Mouse (Mus musculus): ENCODE measurements around the gene 5730455P16Rik. TPM values are rescaled to one million over a fixed set of nuclear protein-coding genes. Genes with fewer than 3 reads are reported as not detected.
"Not testable (repeated sequence)": the region's sequence is repeated elsewhere in the genome, so short reads cannot be mapped to it uniquely, and the experiment has no call there.

5730455P16Rik gene
- polyA plus RNA-seq (2014; fragmentation: Nextera tagmentation; extraction: Ambion mirVana) = 28.9 and 29.5 TPM in 2 replicates

DNA sequence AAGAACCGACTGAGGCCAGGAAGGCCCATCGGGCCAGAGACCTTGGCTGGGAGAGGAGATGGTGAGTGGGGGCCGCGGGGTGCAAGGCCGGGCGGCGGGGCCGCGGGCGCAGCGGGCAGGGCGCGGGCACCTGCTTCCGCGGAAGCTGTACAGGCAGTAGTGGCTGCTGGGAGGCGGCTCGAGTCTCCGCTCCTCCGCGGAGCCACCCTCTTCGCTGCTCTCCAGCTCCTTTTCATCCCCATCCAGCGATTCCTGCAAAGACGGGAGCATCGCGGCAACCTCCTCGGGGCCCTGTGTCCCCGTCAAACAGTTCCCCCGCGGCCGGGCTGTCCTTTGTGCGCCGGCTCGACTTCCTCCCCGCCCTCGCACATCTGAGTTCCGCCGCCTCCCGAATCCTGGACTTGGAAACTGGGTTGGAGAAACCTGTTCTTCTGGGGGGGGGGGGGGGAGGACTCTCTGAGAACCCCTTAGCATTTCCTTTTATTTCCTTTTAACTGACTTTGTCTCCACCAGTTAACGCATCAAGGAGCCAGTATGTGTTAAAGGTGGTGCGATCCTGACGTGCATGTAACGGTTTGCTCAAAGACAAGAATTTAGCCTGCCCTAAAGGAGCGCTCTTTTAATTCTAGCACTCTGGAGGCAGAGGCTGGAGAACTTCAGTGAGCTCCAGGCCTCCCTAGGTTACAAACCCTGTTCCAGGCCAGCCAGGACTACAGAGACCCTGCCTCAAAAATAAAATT is at the start of gene 5730455P16Rik:
Gene 5730455P16Rik (minus strand): TSS at position 323 of the 740 bp plus-strand sequence.
- WGBS = 3% methylated on average over 34 of the region's 43 CpGs
- Histone ChIP-seq H3K27ac (ENCODE audit: low read depth, low read length) (peak within 1 kb of the TSS; percentile 96), H3K9ac (ENCODE audit: low read length) (peak within 1 kb of the TSS; percentile 99), H3K9me3 (replicated peaks; ENCODE audit: control insufficient read depth, low read length) (no peaks in the 10 kb centered on the region), H3K4me3 (ENCODE audit: low read depth, low read length) (peak within 1 kb of the TSS; percentile 80), H3K27me3 (replicated peaks; ENCODE audit: control insufficient read depth, insufficient read depth, low read length) (no peaks in the 10 kb centered on the region), H3K36me3 (ENCODE audit: control insufficient read depth, insufficient read depth, low read length) (peaks cover 15% of the 10 kb centered on the region), H3K4me2 (ENCODE audit: low read length) (peak within 1 kb of the TSS; percentile 63), H3K4me1 (ENCODE audit: control insufficient read depth, insufficient read depth, low read length) (peaks cover 11% of the 10 kb centered on the region)
- DNase-seq (ENCODE audit: low spot score) (peak; percentile 88), ATAC-seq (peak; percentile 88)

DNA sequence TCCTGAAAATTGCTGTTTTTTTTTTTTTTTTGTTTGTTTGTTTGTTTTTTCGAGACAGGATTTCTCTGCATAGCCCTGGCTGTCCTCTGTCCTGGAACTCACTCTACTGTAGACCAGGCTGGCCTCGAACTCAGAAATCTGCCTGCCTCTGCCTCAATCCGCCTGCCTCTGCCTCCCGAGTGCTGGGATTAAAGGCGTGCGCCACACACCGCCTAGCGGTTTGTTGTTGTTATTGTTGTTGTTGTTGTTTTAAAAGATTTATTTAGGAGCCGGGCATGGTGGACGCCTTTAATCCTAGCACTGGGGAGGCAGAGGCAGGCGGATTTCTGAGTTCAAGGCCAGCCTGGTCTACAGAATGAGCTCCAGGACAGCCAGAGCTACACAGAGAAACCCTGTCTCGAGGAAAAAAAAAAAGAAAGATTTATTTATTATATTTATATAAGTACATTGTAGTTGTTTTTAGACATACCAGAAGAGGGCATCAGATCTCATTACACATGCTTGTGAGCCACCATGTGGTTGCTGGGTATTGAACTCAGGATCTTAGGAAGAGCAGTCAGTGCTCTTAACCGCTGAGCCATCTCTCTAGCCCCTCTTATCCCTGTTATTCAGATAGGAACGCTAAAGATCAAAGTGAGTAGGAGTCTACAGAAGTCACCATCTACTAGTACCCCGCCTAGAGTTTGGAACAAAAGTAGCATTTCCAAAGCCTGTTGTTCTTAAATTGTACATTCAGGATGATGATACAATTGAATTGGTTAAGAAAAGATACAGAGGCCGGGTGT is 48.4 kb upstream of the 5730455P16Rik start:
- H3K4me2 ChIP-seq (ENCODE audit: low read length); H3K27me3 ChIP-seq (replicated peaks; ENCODE audit: control insufficient read depth, insufficient read depth, low read length); DNase-seq (ENCODE audit: low spot score); H3K27ac ChIP-seq (ENCODE audit: low read depth, low read length); H3K36me3 ChIP-seq (ENCODE audit: control insufficient read depth, insufficient read depth, low read length); H3K9ac ChIP-seq (ENCODE audit: low read length); H3K4me1 ChIP-seq (ENCODE audit: control insufficient read depth, insufficient read depth, low read length); H3K4me3 ChIP-seq (ENCODE audit: low read depth, low read length); H3K9me3 ChIP-seq (replicated peaks; ENCODE audit: control insufficient read depth, low read length); ATAC-seq: not testable (repeated sequence)
- WGBS = 80% methylated on average over 16 of the region's 16 CpGs

DNA sequence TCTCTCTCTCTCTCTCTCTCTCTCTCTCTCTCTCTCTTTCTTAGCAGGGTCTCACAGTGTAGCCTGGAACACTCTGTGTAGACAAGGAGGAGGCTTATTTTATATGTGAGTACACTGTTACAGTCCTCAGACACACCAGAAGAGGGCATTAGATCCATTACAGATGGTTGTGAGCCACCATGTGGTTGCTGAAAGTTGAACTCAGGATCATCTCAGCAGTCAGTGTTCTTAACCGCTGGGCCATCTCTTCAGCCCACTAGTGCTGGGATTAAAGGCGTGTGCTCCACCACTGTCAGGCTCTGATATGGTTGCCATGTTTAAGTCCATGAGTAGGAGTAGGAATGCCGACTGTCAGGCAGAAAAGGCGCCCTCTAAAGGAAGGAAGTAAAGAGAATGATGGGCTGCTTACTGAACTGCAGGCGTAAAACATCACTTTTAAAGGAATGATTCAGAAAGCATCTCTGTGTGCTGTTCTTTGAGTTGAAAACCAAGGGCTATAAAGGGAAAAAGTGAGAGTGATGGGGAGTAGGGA is 47.5 kb upstream of the 5730455P16Rik start:
- Histone ChIP-seq H3K9ac (ENCODE audit: low read length) (no peak overlapping the region), H3K4me3 (ENCODE audit: low read depth, low read length) (no peak overlapping the region), H3K27me3 (replicated peaks; ENCODE audit: control insufficient read depth, insufficient read depth, low read length) (no peaks in the 10 kb centered on the region), H3K36me3 (ENCODE audit: control insufficient read depth, insufficient read depth, low read length) (no peaks in the 10 kb centered on the region), H3K4me2 (ENCODE audit: low read length) (no peak overlapping the region), H3K4me1 (ENCODE audit: control insufficient read depth, insufficient read depth, low read length) (peaks cover 8% of the 10 kb centered on the region), H3K27ac (ENCODE audit: low read depth, low read length) (no peak overlapping the region), H3K9me3 (replicated peaks; ENCODE audit: control insufficient read depth, low read length) (no peaks in the 10 kb centered on the region)
- ATAC-seq = no peak
- no peak for DNase-seq (ENCODE audit: low spot score)
- WGBS = 59% methylated on average over 5 of the region's 5 CpGs

DNA sequence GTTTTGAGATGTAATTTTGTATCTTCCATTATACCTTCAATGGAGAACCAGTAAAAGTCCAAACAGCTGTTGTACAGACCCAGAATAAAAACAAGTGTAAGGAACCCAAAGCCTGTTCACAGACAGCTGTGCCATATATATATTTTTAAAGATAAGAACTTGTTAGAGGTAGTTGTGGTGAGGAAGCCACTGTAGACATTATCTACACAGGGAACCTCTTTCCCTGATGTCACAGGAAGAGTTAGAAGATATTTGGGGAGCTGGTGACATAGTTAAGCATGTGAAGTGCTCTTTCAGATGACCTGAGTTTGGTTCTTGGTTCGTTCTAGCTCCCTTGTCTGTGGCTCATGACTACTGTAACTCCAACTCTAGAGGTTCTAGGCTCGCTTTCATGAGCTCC is 46.9 kb upstream of the 5730455P16Rik start:
- Histone ChIP-seq H3K27me3 (replicated peaks; ENCODE audit: control insufficient read depth, insufficient read depth, low read length) (no peaks in the 10 kb centered on the region), H3K27ac (ENCODE audit: low read depth, low read length) (no peak overlapping the region), H3K4me3 (ENCODE audit: low read depth, low read length) (no peak overlapping the region), H3K9me3 (replicated peaks; ENCODE audit: control insufficient read depth, low read length) (no peaks in the 10 kb centered on the region), H3K4me2 (ENCODE audit: low read length) (no peak overlapping the region), H3K9ac (ENCODE audit: low read length) (no peak overlapping the region), H3K4me1 (ENCODE audit: control insufficient read depth, insufficient read depth, low read length) (peaks cover 5% of the 10 kb centered on the region), H3K36me3 (ENCODE audit: control insufficient read depth, insufficient read depth, low read length) (no peaks in the 10 kb centered on the region)
- DNase-seq (ENCODE audit: low spot score) = no peak
- ATAC-seq = no peak
- WGBS = 80% methylated on average over 2 of the region's 2 CpGs

DNA sequence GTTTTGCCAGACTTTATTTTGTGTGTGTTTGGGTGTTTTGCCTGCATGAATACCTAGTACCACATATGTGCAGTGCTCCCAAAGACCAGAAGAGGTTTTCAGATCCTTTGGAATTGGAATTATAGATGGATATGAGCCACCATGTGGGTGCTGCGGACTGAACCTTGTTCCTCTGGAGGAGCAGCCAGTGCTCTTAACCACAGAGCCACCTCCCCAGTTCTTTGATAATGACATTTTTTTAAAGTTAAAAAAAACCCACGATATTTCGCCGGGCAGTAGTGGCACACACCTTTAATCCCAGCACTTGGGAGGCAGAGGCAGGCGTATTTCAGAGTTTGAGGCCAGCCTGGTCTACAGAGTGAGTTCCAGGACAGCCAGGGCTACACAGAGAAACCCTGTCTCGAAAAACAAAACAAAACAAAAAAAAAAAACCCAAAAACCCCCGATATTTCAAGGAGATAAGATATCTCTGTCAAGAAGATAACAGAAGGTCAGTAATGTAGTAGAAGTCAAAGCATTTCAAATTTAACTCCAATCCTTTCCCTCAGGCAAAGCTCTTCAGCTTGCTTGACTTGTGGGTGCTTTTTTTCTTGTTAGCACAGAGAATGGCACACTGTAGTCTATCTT is 43.7 kb upstream of the 5730455P16Rik start:
- Histone ChIP-seq H3K9me3 (replicated peaks; ENCODE audit: control insufficient read depth, low read length) (no peaks in the 10 kb centered on the region), H3K27ac (ENCODE audit: low read depth, low read length) (no peak overlapping the region), H3K4me1 (ENCODE audit: control insufficient read depth, insufficient read depth, low read length) (no peaks in the 10 kb centered on the region), H3K27me3 (replicated peaks; ENCODE audit: control insufficient read depth, insufficient read depth, low read length) (no peaks in the 10 kb centered on the region), H3K36me3 (ENCODE audit: control insufficient read depth, insufficient read depth, low read length) (0 out of 2 replicates have a peak, but pooled peaks cover 5% of the 10 kb centered on the region), H3K4me2 (ENCODE audit: low read length) (no peak overlapping the region), H3K4me3 (ENCODE audit: low read depth, low read length) (no peak overlapping the region), H3K9ac (ENCODE audit: low read length) (no peak overlapping the region)
- ATAC-seq (no peak), DNase-seq (ENCODE audit: low spot score) (no peak)
- WGBS = 87% methylated on average over 7 of the region's 7 CpGs

DNA sequence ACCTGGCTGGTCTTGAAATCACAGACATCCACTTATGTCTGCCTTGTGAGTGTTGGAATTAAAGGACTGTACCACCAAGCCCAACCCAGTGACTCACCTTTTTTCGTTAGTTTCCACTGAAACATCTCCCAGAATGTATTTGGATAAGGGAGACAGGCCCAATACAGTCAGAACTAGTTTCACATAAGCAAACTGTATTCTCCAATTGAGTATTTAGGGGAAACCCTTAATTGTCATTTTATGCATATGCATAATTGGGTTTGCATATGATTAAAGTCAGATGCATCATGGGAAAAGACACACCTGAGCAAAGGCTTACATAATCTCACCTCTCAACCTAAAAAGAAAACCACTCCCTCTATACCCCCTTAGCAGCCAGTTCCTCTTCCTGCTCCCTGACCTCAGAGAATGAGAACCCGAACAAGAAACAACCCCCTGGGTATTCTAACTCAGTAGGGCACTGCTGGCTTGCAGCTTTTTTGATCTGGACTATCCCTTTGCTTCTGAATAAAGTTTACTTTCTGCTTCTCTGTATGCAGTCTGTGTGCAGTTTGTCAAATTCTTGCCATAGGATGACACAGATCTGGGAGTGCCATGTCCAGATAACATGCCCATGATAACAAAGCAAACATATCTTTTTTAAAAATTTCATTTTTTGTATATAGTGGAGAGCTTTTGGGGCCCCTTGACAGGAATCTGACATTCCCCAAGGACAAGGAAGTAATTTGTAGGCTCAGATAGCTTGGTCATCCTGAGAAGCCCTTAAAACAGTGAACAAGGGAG is 42.6 kb upstream of the 5730455P16Rik start:
- DNase-seq (ENCODE audit: low spot score) (no peak), ATAC-seq (no peak)
- no peaks in the 10 kb centered on the region for H3K9me3 ChIP-seq (replicated peaks; ENCODE audit: control insufficient read depth, low read length)
- no peak overlapping the region for H3K9ac ChIP-seq (ENCODE audit: low read length)
- no peaks in the 10 kb centered on the region for H3K4me1 ChIP-seq (ENCODE audit: control insufficient read depth, insufficient read depth, low read length)
- no peak overlapping the region for H3K4me3 ChIP-seq (ENCODE audit: low read depth, low read length)
- WGBS = 67% methylated on average over 2 of the region's 2 CpGs
- H3K36me3 ChIP-seq (ENCODE audit: control insufficient read depth, insufficient read depth, low read length) = peaks cover 12% of the 10 kb centered on the region; the same call in 1 of the 2 replicates
- H3K27me3 ChIP-seq (replicated peaks; ENCODE audit: control insufficient read depth, insufficient read depth, low read length) = no peaks in the 10 kb centered on the region
- H3K27ac ChIP-seq (ENCODE audit: low read depth, low read length) = no peak overlapping the region
- no peak overlapping the region for H3K4me2 ChIP-seq (ENCODE audit: low read length)

DNA sequence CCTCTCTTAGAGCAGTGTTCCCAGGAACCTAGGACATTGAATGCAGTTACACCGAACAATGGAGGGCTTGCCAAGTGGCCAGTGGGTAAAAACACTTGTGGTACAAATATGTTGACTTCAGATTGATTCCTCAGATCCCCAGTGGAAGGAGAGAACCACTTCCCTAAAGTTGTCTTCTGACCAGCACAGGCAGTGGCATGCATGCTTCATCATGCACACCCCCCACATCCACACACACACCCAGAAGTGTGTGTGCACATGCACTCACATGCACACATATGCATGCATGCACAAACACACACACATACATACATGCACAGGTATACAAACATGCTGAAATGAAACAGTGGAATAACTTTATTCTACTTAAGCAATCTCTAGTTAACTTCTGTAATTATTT is 41.9 kb upstream of the 5730455P16Rik start:
- no peak overlapping the region for H3K4me3 ChIP-seq (ENCODE audit: low read depth, low read length)
- no peak overlapping the region for H3K27ac ChIP-seq (ENCODE audit: low read depth, low read length)
- no peaks in the 10 kb centered on the region for H3K9me3 ChIP-seq (replicated peaks; ENCODE audit: control insufficient read depth, low read length)
- DNase-seq (ENCODE audit: low spot score) = no peak
- no peak for ATAC-seq
- no peaks in the 10 kb centered on the region for H3K4me1 ChIP-seq (ENCODE audit: control insufficient read depth, insufficient read depth, low read length)
- no peaks in the 10 kb centered on the region for H3K27me3 ChIP-seq (replicated peaks; ENCODE audit: control insufficient read depth, insufficient read depth, low read length)
- H3K36me3 ChIP-seq (ENCODE audit: control insufficient read depth, insufficient read depth, low read length) = peaks cover 18% of the 10 kb centered on the region
- H3K9ac ChIP-seq (ENCODE audit: low read length) = no peak overlapping the region
- H3K4me2 ChIP-seq (ENCODE audit: low read length) = no peak overlapping the region
- 93% methylated on average over 1 of the region's 1 CpGs for WGBS

DNA sequence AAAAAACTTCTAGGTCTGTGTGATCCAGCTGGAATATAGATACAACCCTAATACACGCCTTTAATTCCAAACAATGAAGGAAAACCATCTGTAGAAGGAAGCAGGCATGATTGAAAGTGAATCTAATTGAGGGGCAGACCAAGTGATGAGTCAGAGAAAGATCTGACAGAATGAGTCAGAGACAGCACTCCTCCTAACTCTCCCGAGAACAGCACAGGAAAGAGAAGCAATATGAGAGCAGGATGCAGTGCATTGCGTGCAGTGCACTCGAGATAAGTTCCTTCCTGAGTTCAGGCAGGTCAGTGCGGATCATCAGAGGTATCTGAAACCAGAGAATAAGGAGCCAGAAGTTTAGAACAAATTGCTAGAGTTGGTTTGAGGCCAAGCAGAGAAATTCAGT is 39.3 kb upstream of the 5730455P16Rik start:
- 97% methylated on average over 5 of the region's 5 CpGs for WGBS
- no peaks in the 10 kb centered on the region for H3K9me3 ChIP-seq (replicated peaks; ENCODE audit: control insufficient read depth, low read length)
- no peak overlapping the region for H3K9ac ChIP-seq (ENCODE audit: low read length)
- H3K27ac ChIP-seq (ENCODE audit: low read depth, low read length) = no peak overlapping the region
- DNase-seq (ENCODE audit: low spot score) (no peak), ATAC-seq (no peak)
- no peaks in the 10 kb centered on the region for H3K4me1 ChIP-seq (ENCODE audit: control insufficient read depth, insufficient read depth, low read length)
- H3K4me3 ChIP-seq (ENCODE audit: low read depth, low read length) = no peak overlapping the region
- no peaks in the 10 kb centered on the region for H3K27me3 ChIP-seq (replicated peaks; ENCODE audit: control insufficient read depth, insufficient read depth, low read length)
- no peak overlapping the region for H3K4me2 ChIP-seq (ENCODE audit: low read length)
- H3K36me3 ChIP-seq (ENCODE audit: control insufficient read depth, insufficient read depth, low read length) = peaks cover 25% of the 10 kb centered on the region

Measured in forebrain, embryonic 14.5 days (tissue).